Mouse (Mus musculus) stomach, embryonic 14.5 days (tissue): ENCODE data around the gene Lhpp. TPM values are rescaled to one million over a fixed set of nuclear protein-coding genes. Genes with fewer than 3 reads are reported as not detected.

Experiments used
- ATAC-seq: fragments of 200-750 bp; cut with Nextera tagmentation; 2 replicates; pipeline ENCODE4 v1.8.0; 2017; ENCODE audit warnings: low read depth, moderate TSS enrichment; ENCODE audit not compliant: insufficient number of reproducible peaks, insufficient read depth, low FRiP score
- H3K27ac ChIP-seq: fragments of 300-500 bp; sonication (generic); 2 replicates; pipeline ENCODE4 v1.5.1; 2014; ENCODE audit warnings: mild to moderate bottlenecking, low read length, moderate library complexity, mixed read lengths
- H3K27me3 ChIP-seq: fragments of 300-500 bp; sonication (generic); 2 replicates; pipeline ENCODE4 v1.6.1; 2014; ENCODE audit warnings: low read length, control low read depth, mixed read lengths; ENCODE audit not compliant: control insufficient read depth, insufficient read depth
- H3K36me3 ChIP-seq: fragments of 300-500 bp; sonication (generic); 2 replicates; pipeline ENCODE4 v1.6.1; 2014; ENCODE audit warnings: mild to moderate bottlenecking, control low read depth, low read length, moderate library complexity, mixed read lengths; ENCODE audit not compliant: control insufficient read depth, insufficient read depth
- H3K4me1 ChIP-seq: fragments of 300-500 bp; sonication (generic); 2 replicates; pipeline ENCODE4 v1.6.1; 2014; ENCODE audit warnings: low read length, control low read depth, mixed read lengths; ENCODE audit not compliant: control insufficient read depth, insufficient read depth
- H3K4me2 ChIP-seq: fragments of 300-500 bp; sonication (generic); replicated peaks from 2 replicates; pipeline ENCODE4 v1.6.1; 2014; ENCODE audit warnings: low read depth, low read length, control low read depth
- H3K4me3 ChIP-seq: fragments of 300-500 bp; sonication (generic); 2 replicates; pipeline ENCODE4 v1.5.1; 2014; ENCODE audit warnings: low read depth, low read length, control low read depth
- H3K9ac ChIP-seq: fragments of 300-500 bp; sonication (generic); replicated peaks from 2 replicates; pipeline ENCODE4 v1.6.1; 2014; ENCODE audit warnings: low read depth, mild to moderate bottlenecking, control low read depth, low read length, moderate library complexity, mixed read lengths
- H3K9me3 ChIP-seq: fragments of 300-500 bp; sonication (generic); 2 replicates; pipeline ENCODE4 v1.6.1; 2016; ENCODE audit warnings: low read depth, low read length, control low read depth; ENCODE audit not compliant: control insufficient read depth
- WGBS: fragments of 180-500 bp; shearing (Covaris S2); extraction: QIAGEN DNeasy Blood & Tissue Kit; methylation state at CpG from one replicate; pipeline ENCODE4 v1.1.7; 2014; 5-methylcytosine and 5-hydroxymethylcytosine counted together
- polyA plus RNA-seq: library from polyadenylated mRNA; unstranded; fragments of >200 nt; fragmentation: Nextera tagmentation; extraction: Ambion mirVana; gene quantifications from 2 replicates; pipeline ENCODE4 v1.2.1, GENCODE M21; 2014

Lhpp gene
- polyA plus RNA-seq, 1 experiment from 2014 or later, result 19.2 TPM

DNA sequence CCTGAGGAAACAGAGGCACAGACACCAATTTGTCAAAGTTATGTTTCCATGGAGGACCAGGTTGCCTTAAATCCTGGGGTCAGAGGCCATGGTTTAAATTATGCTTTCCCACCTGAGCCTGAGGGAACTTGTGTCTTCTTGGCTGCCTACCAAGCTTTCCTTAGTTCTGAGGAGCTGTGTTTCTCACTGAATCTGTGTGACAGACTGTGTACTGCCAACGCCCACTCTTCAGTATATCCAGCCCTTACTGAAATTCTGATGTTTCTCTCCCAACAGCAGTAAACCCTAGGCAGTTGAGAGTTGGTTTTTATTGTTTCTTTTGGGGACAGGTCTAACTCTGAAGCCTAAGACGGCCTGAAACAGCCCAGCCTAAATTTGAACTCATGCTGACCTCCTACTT lies 16.7 kb upstream of the Lhpp start:
- H3K27ac ChIP-seq, result no peak overlapping the region
- no peaks in the 10 kb centered on the region for H3K36me3 ChIP-seq
- 0 out of 2 replicates have a peak, but pooled peaks cover 4% of the 10 kb centered on the region for H3K4me1 ChIP-seq
- H3K4me3 ChIP-seq, result no peak overlapping the region
- H3K9me3 ChIP-seq, result no peaks in the 10 kb centered on the region
- no peak overlapping the region for H3K4me2 ChIP-seq
- ATAC-seq, result no peak
- no peak overlapping the region for H3K9ac ChIP-seq
- H3K27me3 ChIP-seq, result peaks cover 34% of the 10 kb centered on the region
- WGBS, result 60% methylated on average over 2 of the region's 2 CpGs

DNA sequence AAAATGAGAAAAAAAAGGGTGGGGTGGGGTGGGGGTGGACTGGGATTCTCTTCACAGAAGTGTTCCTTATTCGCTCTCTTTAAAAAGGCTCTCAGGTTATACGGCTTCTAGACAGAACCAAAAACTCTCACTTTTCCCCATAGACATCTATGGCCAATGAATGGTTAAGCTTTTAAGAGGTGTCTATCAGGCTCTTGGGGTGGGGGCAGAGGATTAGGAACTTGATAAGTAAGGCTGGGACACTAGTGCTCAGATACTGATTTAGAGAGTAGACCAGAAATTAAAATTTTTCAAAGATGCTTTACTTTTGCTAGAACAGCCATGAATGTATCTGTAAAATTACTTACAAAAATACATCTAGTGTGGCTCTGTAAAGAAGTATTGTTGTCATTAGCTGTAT lies 16.1 kb upstream of the Lhpp start:
- 88% methylated on average over 2 of the region's 2 CpGs for WGBS
- Histone ChIP-seq H3K9ac (no peak overlapping the region), H3K27ac (no peak overlapping the region), H3K9me3 (no peaks in the 10 kb centered on the region), H3K4me1 (0 out of 2 replicates have a peak, but pooled peaks cover 7% of the 10 kb centered on the region), H3K27me3 (peaks cover 40% of the 10 kb centered on the region), H3K4me3 (no peak overlapping the region), H3K36me3 (no peaks in the 10 kb centered on the region), H3K4me2 (no peak overlapping the region)
- no peak for ATAC-seq

DNA sequence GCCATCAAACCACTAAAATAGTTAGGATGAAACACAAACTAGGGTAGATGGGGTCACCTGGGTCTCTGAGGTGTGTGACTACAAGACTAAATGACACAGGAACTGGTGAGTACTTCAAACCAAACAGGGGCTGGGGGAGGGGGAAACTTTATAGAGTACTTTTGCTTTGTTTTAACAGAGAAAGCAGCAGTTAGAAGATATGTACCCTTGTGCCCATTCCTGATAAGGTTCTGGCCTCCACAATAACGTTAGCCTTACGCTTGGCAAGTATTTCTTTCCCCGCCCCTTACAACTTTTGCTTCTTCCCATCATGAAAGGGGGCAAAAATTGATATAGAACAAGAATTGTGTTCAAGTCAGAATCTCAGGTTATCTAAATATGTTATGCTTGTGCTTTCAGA lies 14.7 kb upstream of the Lhpp start:
- peaks cover 53% of the 10 kb centered on the region for H3K27me3 ChIP-seq
- no peak for ATAC-seq

DNA sequence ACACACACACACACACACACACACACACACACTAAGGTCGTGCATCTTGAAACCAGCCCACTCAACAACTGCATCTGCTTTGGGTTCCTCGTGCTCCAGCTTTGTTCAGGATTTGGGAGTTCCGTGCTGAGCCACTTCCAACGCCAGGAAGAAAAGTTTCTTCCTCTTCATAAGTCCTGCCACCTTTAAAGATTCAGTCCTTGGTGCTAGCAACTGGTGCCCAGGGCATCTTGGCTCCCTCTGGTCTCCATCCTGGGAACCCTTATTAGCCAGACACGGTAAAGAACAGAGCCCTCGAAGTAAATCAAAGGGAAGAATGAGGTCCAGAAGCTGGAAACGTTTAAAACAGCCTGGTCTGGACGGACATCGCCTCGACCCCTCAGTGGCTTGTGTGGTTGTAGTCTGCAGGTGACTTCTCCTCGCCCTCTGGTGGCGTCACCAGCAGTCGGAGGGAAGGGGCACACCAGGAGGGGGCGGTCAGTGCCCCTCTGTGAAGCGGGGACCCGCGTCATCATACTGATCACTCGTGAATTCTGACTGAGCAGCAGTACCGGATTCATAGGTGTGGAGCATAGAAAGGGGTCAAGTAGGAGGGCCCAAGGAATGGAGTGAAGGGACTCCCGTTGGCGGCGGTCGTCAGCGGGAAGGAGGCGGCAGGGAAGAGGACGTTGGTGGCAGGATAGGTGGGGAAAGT lies 13.7 kb upstream of the Lhpp start:
- peaks cover 60% of the 10 kb centered on the region for H3K27me3 ChIP-seq
- 10% methylated on average over 26 of the region's 26 CpGs for WGBS
- H3K9ac ChIP-seq, result no peak overlapping the region

More for the DNA sequence above, 14.7 kb upstream of the Lhpp start:
- H3K9me3 ChIP-seq, result no peaks in the 10 kb centered on the region
- no peak overlapping the region for H3K9ac ChIP-seq
- 85% methylated on average over 3 of the region's 3 CpGs for WGBS
- no peak overlapping the region for H3K4me3 ChIP-seq
- 0 out of 2 replicates have a peak, but pooled peaks cover 13% of the 10 kb centered on the region for H3K4me1 ChIP-seq
- H3K27ac ChIP-seq, result no peak overlapping the region
- H3K36me3 ChIP-seq, result no peaks in the 10 kb centered on the region
- H3K4me2 ChIP-seq, result no peak overlapping the region

DNA sequence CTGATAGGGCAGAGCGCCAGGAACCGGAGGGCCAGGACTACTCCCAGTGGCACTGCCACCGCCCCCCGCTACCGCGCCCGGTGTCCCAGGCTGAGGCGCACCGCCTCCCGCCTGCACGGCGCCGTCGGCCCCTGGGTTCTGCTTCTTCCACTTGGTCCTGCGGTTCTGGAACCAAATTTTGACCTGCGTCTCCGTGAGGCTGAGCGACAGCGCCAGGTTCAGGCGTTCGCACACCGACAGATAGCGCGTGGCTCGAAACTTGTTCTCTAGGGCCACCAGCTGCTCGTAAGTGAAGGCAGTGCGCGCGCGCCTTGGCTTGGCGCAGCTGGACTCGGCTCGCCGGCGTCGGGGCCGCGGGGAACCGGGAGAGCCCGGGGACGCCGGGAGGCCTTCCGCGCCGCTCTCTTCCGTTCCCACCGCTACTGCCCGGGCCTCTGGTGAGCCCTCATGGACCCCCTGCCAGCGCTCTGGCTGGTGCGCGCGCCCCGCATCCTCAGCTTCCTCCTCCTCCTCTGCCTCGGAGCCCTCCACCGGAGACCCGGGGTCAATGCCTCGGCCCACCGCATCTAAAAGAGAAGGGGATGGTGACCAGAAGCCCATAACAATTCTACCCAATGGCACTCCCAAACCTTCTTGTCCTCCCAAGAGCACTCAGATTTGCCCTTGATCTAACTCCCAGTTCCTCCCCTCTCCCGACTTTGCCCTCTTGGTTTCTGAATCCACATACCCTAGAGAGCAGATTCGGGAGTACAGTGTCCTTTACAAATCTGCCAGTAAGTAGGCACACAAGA lies 13.0 kb upstream of the Lhpp start:
- Histone ChIP-seq H3K9me3 (no peaks in the 10 kb centered on the region), H3K4me2 (peak overlapping the region; percentile 69), H3K27ac (no peak overlapping the region), H3K27me3 (peaks cover 67% of the 10 kb centered on the region), H3K9ac (no peak overlapping the region; the same call in 1 of the 2 replicates), H3K4me3 (peak overlapping the region; percentile 40), H3K36me3 (no peaks in the 10 kb centered on the region), H3K4me1 (0 out of 2 replicates have a peak, but pooled peaks cover 13% of the 10 kb centered on the region)
- under 1% methylated on average over 60 of the region's 60 CpGs for WGBS
- 0 out of 2 replicates have a peak, but pooled peaks have one; percentile 10 for ATAC-seq

More for the DNA sequence above, 13.7 kb upstream of the Lhpp start:
- peak overlapping the region; percentile 40 for H3K4me3 ChIP-seq
- peak overlapping the region; percentile 69 for H3K4me2 ChIP-seq
- no peaks in the 10 kb centered on the region for H3K9me3 ChIP-seq
- no peak overlapping the region for H3K27ac ChIP-seq
- H3K4me1 ChIP-seq, result 0 out of 2 replicates have a peak, but pooled peaks cover 13% of the 10 kb centered on the region
- no peaks in the 10 kb centered on the region for H3K36me3 ChIP-seq
- ATAC-seq, result 0 out of 2 replicates have a peak, but pooled peaks have one; percentile 15

DNA sequence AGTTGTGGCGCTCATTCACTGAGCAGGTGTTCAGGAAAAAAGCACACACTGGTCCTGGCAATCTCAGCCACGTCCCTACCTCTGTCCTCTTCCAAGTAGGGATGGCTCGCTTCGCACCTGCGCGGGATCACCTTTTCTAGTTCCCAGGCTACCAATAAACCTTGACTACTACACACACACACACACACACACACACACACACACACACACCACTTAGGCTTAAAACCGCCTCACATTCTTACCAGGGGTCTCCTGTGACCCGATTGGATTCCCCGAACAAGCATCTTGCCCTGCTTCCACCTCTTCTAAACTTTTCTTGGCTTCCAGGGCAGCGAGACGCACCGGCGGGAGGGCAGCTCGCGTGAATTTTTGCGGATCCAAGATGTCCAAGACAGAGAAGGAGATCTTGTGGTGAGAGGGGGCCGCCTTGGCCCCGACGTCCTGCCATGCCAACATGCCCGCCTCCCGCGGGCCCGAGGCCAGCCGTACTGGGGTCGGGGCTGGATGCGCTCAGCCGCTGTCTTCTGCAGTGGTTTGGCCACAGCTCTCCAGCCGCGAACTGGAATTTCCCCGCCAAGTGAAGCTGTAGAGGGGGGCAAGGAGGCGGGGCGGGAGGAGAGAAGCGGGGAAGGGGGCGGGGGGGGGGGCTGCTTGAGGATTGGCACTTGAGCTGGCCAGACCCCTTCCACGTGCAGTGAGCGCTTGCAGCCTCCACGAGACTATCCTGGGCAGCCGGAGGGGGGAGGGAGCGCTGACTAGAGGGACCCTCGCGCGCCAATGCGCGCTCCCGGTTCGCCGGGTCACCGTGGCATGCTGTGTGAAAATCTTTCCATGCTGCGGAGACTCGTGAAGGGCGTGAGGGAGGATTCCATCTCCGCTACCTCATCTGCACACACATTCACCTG lies 11.1 kb upstream of the Lhpp start, which contains the start of gene Nkx1-2:
Nkx1-2 (minus strand) TSS at position 567 of the 905 bp plus-strand sequence.
- peaks cover 71% of the 10 kb centered on the region for H3K27me3 ChIP-seq
- peak; percentile 20; the same call in 1 of the 2 replicates for ATAC-seq
- no peak within 1 kb of the TSS for H3K9ac ChIP-seq
- 0 out of 2 replicates have a peak, but pooled peaks cover 13% of the 10 kb centered on the region for H3K4me1 ChIP-seq
- H3K9me3 ChIP-seq, result no peaks in the 10 kb centered on the region
- H3K4me3 ChIP-seq, result peak within 1 kb of the TSS; percentile 29
- under 1% methylated on average over 52 of the region's 52 CpGs for WGBS
- H3K4me2 ChIP-seq, result peak within 1 kb of the TSS; percentile 58
- no peak within 1 kb of the TSS for H3K27ac ChIP-seq
- H3K36me3 ChIP-seq, result no peaks in the 10 kb centered on the region

DNA sequence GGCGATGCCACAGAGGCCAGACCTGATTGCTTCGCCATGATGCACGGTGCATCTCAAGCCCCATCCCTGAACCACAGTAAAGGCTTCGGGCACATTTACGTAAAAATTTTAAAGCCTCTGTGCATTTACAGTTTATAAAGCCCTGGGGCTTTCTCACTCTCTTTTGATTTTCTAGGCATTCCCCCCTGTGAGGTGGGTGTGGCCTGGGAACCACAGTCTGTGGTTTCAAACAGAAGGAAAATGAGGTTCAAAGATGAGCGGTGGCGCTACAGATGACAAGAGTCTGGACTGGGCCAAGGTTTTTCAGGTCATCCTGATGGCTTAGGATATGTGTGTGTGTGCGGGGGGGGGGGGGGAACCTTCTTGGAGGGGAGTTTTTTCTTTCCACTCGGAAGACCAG lies 10.4 kb upstream of the Lhpp start:
- no peak overlapping the region for H3K9ac ChIP-seq

More for the DNA sequence above, 10.4 kb upstream of the Lhpp start:
- no peaks in the 10 kb centered on the region for H3K9me3 ChIP-seq
- no peak overlapping the region for H3K27ac ChIP-seq
- no peak for ATAC-seq
- H3K36me3 ChIP-seq, result no peaks in the 10 kb centered on the region
- peaks cover 71% of the 10 kb centered on the region for H3K27me3 ChIP-seq
- peak overlapping the region; percentile 29 for H3K4me3 ChIP-seq
- peak overlapping the region; percentile 58 for H3K4me2 ChIP-seq
- H3K4me1 ChIP-seq, result 0 out of 2 replicates have a peak, but pooled peaks cover 13% of the 10 kb centered on the region
- 2% methylated on average over 9 of the region's 9 CpGs for WGBS
